Mouse (Mus musculus) testis, adult 2 months (tissue): ENCODE results near the gene F12.

Source experiments
- CTCF ChIP-seq: fragments of 200-500 bp; IDR thresholded peaks from 2 replicates; pipeline ENCODE4 v1.5.1; 2012; ENCODE audit warnings: low read depth, mild to moderate bottlenecking, inconsistent platforms, low read length, moderate library complexity; ENCODE audit not compliant: control insufficient read depth, insufficient read depth, insufficient replicate concordance
- POLR2A ChIP-seq: fragments of 200-500 bp; IDR thresholded peaks from 2 replicates; pipeline ENCODE4 v1.6.1; 2012; ENCODE audit warnings: low read depth, mild to moderate bottlenecking, inconsistent platforms, low read length, moderate library complexity; ENCODE audit not compliant: control insufficient read depth

DNA sequence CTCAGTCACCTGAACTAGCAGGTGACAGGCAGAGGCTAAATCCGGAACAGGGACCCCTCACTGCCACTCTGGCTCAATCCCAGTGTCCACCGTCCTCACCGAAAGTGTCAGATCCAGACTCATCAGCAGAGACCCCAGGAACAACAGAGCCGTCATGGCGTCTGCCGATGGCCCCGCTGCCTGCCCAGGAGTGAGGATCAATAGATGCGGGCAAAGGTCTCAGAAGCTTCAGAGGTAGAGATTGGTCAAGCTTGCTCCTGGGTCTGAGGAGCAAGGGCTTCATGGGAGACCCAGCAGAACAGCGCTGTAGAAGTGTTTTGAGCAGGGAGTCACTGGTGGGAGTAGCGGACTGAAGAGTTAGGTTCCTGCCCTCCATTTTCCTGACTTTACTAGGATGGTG, at the start of gene F12:
- no peak for TF ChIP-seq CTCF
- no peak for TF ChIP-seq POLR2A
